Mouse (Mus musculus) right cerebral cortex, postnatal 14 days (tissue): ENCODE measurements around the gene Hoxd9.

ENCODE experiments used
- DNase-seq: peaks from one replicate; pipeline ENCODE4 v3.0.0; 2022

Hoxd9 gene

GRCm38 (mm10) chr2:74697567-74698121 lies at the start of gene Hoxd9:
Gene Hoxd9, plus strand, starts transcription at chr2:74697727.
- no peak for DNase-seq

- DNase-seq, result no peak
Observed at GRCm38 (mm10) chr2:74652996-74653340, 44.6 kb upstream of the Hoxd9 start.

- no peak for DNase-seq
Observed at GRCm38 (mm10) chr2:74653781-74654535, 43.6 kb upstream of the Hoxd9 start.

GRCm38 (mm10) chr2:74654743-74655419 lies 42.6 kb upstream of the Hoxd9 start:
- DNase-seq, result no peak

GRCm38 (mm10) chr2:74655420-74655781 lies 42.1 kb upstream of the Hoxd9 start:
- DNase-seq, result peak; percentile 32

GRCm38 (mm10) chr2:74655821-74656631 lies 41.5 kb upstream of the Hoxd9 start:
- no peak for DNase-seq

- no peak for DNase-seq
Observed at GRCm38 (mm10) chr2:74656632-74657021, 40.9 kb upstream of the Hoxd9 start.

- no peak for DNase-seq
Observed at GRCm38 (mm10) chr2:74657251-74658023, 40.1 kb upstream of the Hoxd9 start.

GRCm38 (mm10) chr2:74658024-74658666 lies 39.4 kb upstream of the Hoxd9 start:
- DNase-seq, result no peak

GRCm38 (mm10) chr2:74658667-74659371 lies 38.7 kb upstream of the Hoxd9 start:
- no peak for DNase-seq

GRCm38 (mm10) chr2:74659507-74660005 lies 38.0 kb upstream of the Hoxd9 start, which contains the start of gene Evx2:
Gene Evx2, minus strand, starts transcription at chr2:74659557.
- no peak for DNase-seq

GRCm38 (mm10) chr2:74660421-74661375 lies 36.8 kb upstream of the Hoxd9 start:
- DNase-seq, result no peak

GRCm38 (mm10) chr2:74661685-74662084 lies 35.8 kb upstream of the Hoxd9 start:
- peak; percentile 53 for DNase-seq

GRCm38 (mm10) chr2:74663291-74663925 lies 34.1 kb upstream of the Hoxd9 start:
- DNase-seq, result peak; percentile 71

- no peak for DNase-seq
Observed at GRCm38 (mm10) chr2:74666411-74666810, 31.1 kb upstream of the Hoxd9 start.

- DNase-seq, result no peak
Observed at GRCm38 (mm10) chr2:74667191-74667841, 30.2 kb upstream of the Hoxd9 start.

GRCm38 (mm10) chr2:74667842-74668357 lies 29.6 kb upstream of the Hoxd9 start, which contains the start of gene Hoxd13:
Gene Hoxd13, plus strand, starts transcription at chr2:74668310.
- no peak for DNase-seq
